Mouse (Mus musculus): ENCODE results near the gene Cfc1.
"Not testable (repeated sequence)": the region's sequence is repeated elsewhere in the genome, so short reads cannot be mapped to it uniquely, and the experiment has no call there.

Cfc1 gene

GRCm38 (mm10) chr1:34535043-34535698, at the start of gene Cfc1:
Gene Cfc1, plus strand, starts transcription at chr1:34535648.
- DNase-seq = not testable (repeated sequence)

- no peak for DNase-seq
Measured at GRCm38 (mm10) chr1:34487383-34487782, 48.1 kb upstream of the Cfc1 start.

GRCm38 (mm10) chr1:34489852-34490541, 45.5 kb upstream of the Cfc1 start:
- DNase-seq = no peak

- DNase-seq = no peak
Measured at GRCm38 (mm10) chr1:34491480-34491879, 44.0 kb upstream of the Cfc1 start.

- DNase-seq = no peak
Measured at GRCm38 (mm10) chr1:34502991-34503390, 32.5 kb upstream of the Cfc1 start.

GRCm38 (mm10) chr1:34505307-34505706, 30.1 kb upstream of the Cfc1 start:
- peak; percentile 11 for DNase-seq

GRCm38 (mm10) chr1:34505970-34506551, 29.4 kb upstream of the Cfc1 start:
- no peak for DNase-seq

GRCm38 (mm10) chr1:34507986-34508385, 27.5 kb upstream of the Cfc1 start:
- DNase-seq = no peak

GRCm38 (mm10) chr1:34510575-34510981, 24.9 kb upstream of the Cfc1 start:
- DNase-seq = peak; percentile 5

GRCm38 (mm10) chr1:34511027-34511426, 24.4 kb upstream of the Cfc1 start:
- peak; percentile 43 for DNase-seq

- no peak for DNase-seq
Measured at GRCm38 (mm10) chr1:34513068-34513467, 22.4 kb upstream of the Cfc1 start.

- no peak for DNase-seq
Measured at GRCm38 (mm10) chr1:34516595-34516994, 18.9 kb upstream of the Cfc1 start.

GRCm38 (mm10) chr1:34517297-34517696, 18.2 kb upstream of the Cfc1 start:
- not testable (repeated sequence) for DNase-seq

GRCm38 (mm10) chr1:34517797-34518196, 17.7 kb upstream of the Cfc1 start:
- DNase-seq = not testable (repeated sequence)

GRCm38 (mm10) chr1:34518259-34518658, 17.2 kb upstream of the Cfc1 start:
- DNase-seq = no peak

GRCm38 (mm10) chr1:34522205-34522849, 13.1 kb upstream of the Cfc1 start:
- no peak for DNase-seq

- no peak for DNase-seq
Measured at GRCm38 (mm10) chr1:34522850-34523244, 12.6 kb upstream of the Cfc1 start.

- no peak for DNase-seq
Measured at GRCm38 (mm10) chr1:34523647-34524046, 11.8 kb upstream of the Cfc1 start.

- DNase-seq = not testable (repeated sequence)
Measured at GRCm38 (mm10) chr1:34534574-34534973, 874 bp upstream of the Cfc1 start.

GRCm38 (mm10) chr1:34536291-34536766, 881 bp downstream of the Cfc1 start:
- DNase-seq = no peak

GRCm38 (mm10) chr1:34536767-34537485, 1.5 kb downstream of the Cfc1 start:
- peak; percentile 36 for DNase-seq

GRCm38 (mm10) chr1:34547074-34547473, 11.6 kb downstream of the Cfc1 start:
- no peak for DNase-seq

- DNase-seq = no peak
Measured at GRCm38 (mm10) chr1:34553690-34554089, 18.2 kb downstream of the Cfc1 start.
